Mouse (Mus musculus): ENCODE measurements at regions not wholly inside any gene's neighbourhood (a gene's known extent, or its start where the extent isn't known, plus 50 kb on each side); places are given as distances from the start of the nearest gene placed in this dataset.

GRCm38 (mm10) chr3:99749725-99750124, 135.5 kb upstream of the Spag17 start:
- WGBS: 84% methylated on average over 8 of the region's 8 CpGs
- H3K9me3 ChIP-seq (ENCODE audit: control insufficient read depth, low read length): no peaks in the 10 kb centered on the region
- DNase-seq (ENCODE audit: low spot score): no peak
- H3K36me3 ChIP-seq (ENCODE audit: control insufficient read depth, insufficient read depth, low read length): no peaks in the 10 kb centered on the region
- no peak overlapping the region for H3K4me3 ChIP-seq (ENCODE audit: low read depth, low read length)
- no peak overlapping the region for H3K27ac ChIP-seq (ENCODE audit: low read depth, low read length)
- H3K27me3 ChIP-seq (ENCODE audit: control insufficient read depth, insufficient read depth, low read length): no peaks in the 10 kb centered on the region
- no peak overlapping the region for H3K9ac ChIP-seq (ENCODE audit: low read depth, low read length)
- H3K4me2 ChIP-seq (replicated peaks; ENCODE audit: low read depth, low read length): no peak overlapping the region
- no peak for ATAC-seq (ENCODE audit: low FRiP score)
- no peaks in the 10 kb centered on the region for H3K4me1 ChIP-seq (replicated peaks; ENCODE audit: control insufficient read depth, insufficient read depth, low read length)

GRCm38 (mm10) chr3:99778526-99778925, 106.7 kb upstream of the Spag17 start:
- ATAC-seq (ENCODE audit: low FRiP score) (no peak), DNase-seq (ENCODE audit: low spot score) (no peak)
- H3K4me1 ChIP-seq (replicated peaks; ENCODE audit: control insufficient read depth, insufficient read depth, low read length): no peaks in the 10 kb centered on the region
- H3K4me3 ChIP-seq (ENCODE audit: low read depth, low read length): no peak overlapping the region
- 82% methylated on average over 6 of the region's 6 CpGs for WGBS
- H3K27ac ChIP-seq (ENCODE audit: low read depth, low read length): no peak overlapping the region
- no peak overlapping the region for H3K4me2 ChIP-seq (replicated peaks; ENCODE audit: low read depth, low read length)
- H3K9me3 ChIP-seq (ENCODE audit: control insufficient read depth, low read length): no peaks in the 10 kb centered on the region
- no peaks in the 10 kb centered on the region for H3K36me3 ChIP-seq (ENCODE audit: control insufficient read depth, insufficient read depth, low read length)
- no peaks in the 10 kb centered on the region for H3K27me3 ChIP-seq (ENCODE audit: control insufficient read depth, insufficient read depth, low read length)
- no peak overlapping the region for H3K9ac ChIP-seq (ENCODE audit: low read depth, low read length)

- H3K9me3 ChIP-seq (ENCODE audit: control insufficient read depth, low read length): no peaks in the 10 kb centered on the region
- H3K9ac ChIP-seq (ENCODE audit: low read depth, low read length): no peak overlapping the region
- WGBS: 64% methylated on average over 3 of the region's 3 CpGs
- H3K27ac ChIP-seq (ENCODE audit: low read depth, low read length): no peak overlapping the region
- no peak overlapping the region for H3K4me3 ChIP-seq (ENCODE audit: low read depth, low read length)
- no peaks in the 10 kb centered on the region for H3K36me3 ChIP-seq (ENCODE audit: control insufficient read depth, insufficient read depth, low read length)
- DNase-seq (ENCODE audit: low spot score): no peak
- H3K4me2 ChIP-seq (replicated peaks; ENCODE audit: low read depth, low read length): no peak overlapping the region
- no peak for ATAC-seq (ENCODE audit: low FRiP score)
- no peaks in the 10 kb centered on the region for H3K4me1 ChIP-seq (replicated peaks; ENCODE audit: control insufficient read depth, insufficient read depth, low read length)
- H3K27me3 ChIP-seq (ENCODE audit: control insufficient read depth, insufficient read depth, low read length): no peaks in the 10 kb centered on the region
Measured at GRCm38 (mm10) chr3:99785955-99786529, 99.2 kb upstream of the Spag17 start.

- 55% methylated on average over 6 of the region's 6 CpGs for WGBS
- Histone ChIP-seq H3K4me1 (replicated peaks; ENCODE audit: control insufficient read depth, insufficient read depth, low read length) (no peaks in the 10 kb centered on the region), H3K4me3 (ENCODE audit: low read depth, low read length) (no peak overlapping the region), H3K27me3 (ENCODE audit: control insufficient read depth, insufficient read depth, low read length) (no peaks in the 10 kb centered on the region), H3K27ac (ENCODE audit: low read depth, low read length) (no peak overlapping the region), H3K9me3 (ENCODE audit: control insufficient read depth, low read length) (no peaks in the 10 kb centered on the region), H3K36me3 (ENCODE audit: control insufficient read depth, insufficient read depth, low read length) (no peaks in the 10 kb centered on the region), H3K9ac (ENCODE audit: low read depth, low read length) (no peak overlapping the region), H3K4me2 (replicated peaks; ENCODE audit: low read depth, low read length) (no peak overlapping the region)
- ATAC-seq (ENCODE audit: low FRiP score) (no peak), DNase-seq (ENCODE audit: low spot score) (no peak)
Measured at GRCm38 (mm10) chr3:99791316-99791715, 93.9 kb upstream of the Spag17 start.

GRCm38 (mm10) chr3:99793622-99794021, 91.6 kb upstream of the Spag17 start:
- WGBS: 91% methylated on average over 3 of the region's 3 CpGs
- Histone ChIP-seq H3K4me2 (replicated peaks; ENCODE audit: low read depth, low read length) (no peak overlapping the region), H3K4me1 (replicated peaks; ENCODE audit: control insufficient read depth, insufficient read depth, low read length) (no peaks in the 10 kb centered on the region), H3K9ac (ENCODE audit: low read depth, low read length) (no peak overlapping the region), H3K4me3 (ENCODE audit: low read depth, low read length) (no peak overlapping the region), H3K9me3 (ENCODE audit: control insufficient read depth, low read length) (no peaks in the 10 kb centered on the region), H3K27ac (ENCODE audit: low read depth, low read length) (no peak overlapping the region), H3K36me3 (ENCODE audit: control insufficient read depth, insufficient read depth, low read length) (no peaks in the 10 kb centered on the region), H3K27me3 (ENCODE audit: control insufficient read depth, insufficient read depth, low read length) (no peaks in the 10 kb centered on the region)
- ATAC-seq (ENCODE audit: low FRiP score): no peak
- no peak for DNase-seq (ENCODE audit: low spot score)

- 88% methylated on average over 2 of the region's 2 CpGs for WGBS
- no peak overlapping the region for H3K27ac ChIP-seq (ENCODE audit: low read depth, low read length)
- no peak for ATAC-seq (ENCODE audit: low FRiP score)
- DNase-seq (ENCODE audit: low spot score): no peak
- no peak overlapping the region for H3K4me2 ChIP-seq (replicated peaks; ENCODE audit: low read depth, low read length)
- no peak overlapping the region for H3K9ac ChIP-seq (ENCODE audit: low read depth, low read length)
- H3K36me3 ChIP-seq (ENCODE audit: control insufficient read depth, insufficient read depth, low read length): no peaks in the 10 kb centered on the region
- no peaks in the 10 kb centered on the region for H3K9me3 ChIP-seq (ENCODE audit: control insufficient read depth, low read length)
- no peaks in the 10 kb centered on the region for H3K27me3 ChIP-seq (ENCODE audit: control insufficient read depth, insufficient read depth, low read length)
- H3K4me3 ChIP-seq (ENCODE audit: low read depth, low read length): no peak overlapping the region
- no peaks in the 10 kb centered on the region for H3K4me1 ChIP-seq (replicated peaks; ENCODE audit: control insufficient read depth, insufficient read depth, low read length)
Measured at GRCm38 (mm10) chr3:99795835-99796234, 89.4 kb upstream of the Spag17 start.

- 63% methylated on average over 2 of the region's 2 CpGs for WGBS
- ATAC-seq (ENCODE audit: low FRiP score) (no peak), DNase-seq (ENCODE audit: low spot score) (no peak)
- Histone ChIP-seq H3K4me3 (ENCODE audit: low read depth, low read length) (no peak overlapping the region), H3K4me1 (replicated peaks; ENCODE audit: control insufficient read depth, insufficient read depth, low read length) (no peaks in the 10 kb centered on the region), H3K36me3 (ENCODE audit: control insufficient read depth, insufficient read depth, low read length) (no peaks in the 10 kb centered on the region), H3K9ac (ENCODE audit: low read depth, low read length) (no peak overlapping the region), H3K9me3 (ENCODE audit: control insufficient read depth, low read length) (no peaks in the 10 kb centered on the region), H3K27ac (ENCODE audit: low read depth, low read length) (no peak overlapping the region), H3K4me2 (replicated peaks; ENCODE audit: low read depth, low read length) (no peak overlapping the region), H3K27me3 (ENCODE audit: control insufficient read depth, insufficient read depth, low read length) (no peaks in the 10 kb centered on the region)
Measured at GRCm38 (mm10) chr3:99797791-99798190, 87.4 kb upstream of the Spag17 start.

- H3K27me3 ChIP-seq (ENCODE audit: control insufficient read depth, insufficient read depth, low read length): no peaks in the 10 kb centered on the region
- no peaks in the 10 kb centered on the region for H3K9me3 ChIP-seq (ENCODE audit: control insufficient read depth, low read length)
- H3K4me1 ChIP-seq (replicated peaks; ENCODE audit: control insufficient read depth, insufficient read depth, low read length): no peaks in the 10 kb centered on the region
- H3K4me2 ChIP-seq (replicated peaks; ENCODE audit: low read depth, low read length): no peak overlapping the region
- no peak overlapping the region for H3K27ac ChIP-seq (ENCODE audit: low read depth, low read length)
- no peak overlapping the region for H3K9ac ChIP-seq (ENCODE audit: low read depth, low read length)
- no peak overlapping the region for H3K4me3 ChIP-seq (ENCODE audit: low read depth, low read length)
- 72% methylated on average over 4 of the region's 4 CpGs for WGBS
- ATAC-seq (ENCODE audit: low FRiP score) (no peak), DNase-seq (ENCODE audit: low spot score) (no peak)
- H3K36me3 ChIP-seq (ENCODE audit: control insufficient read depth, insufficient read depth, low read length): no peaks in the 10 kb centered on the region
Measured at GRCm38 (mm10) chr3:99810532-99810931, 74.7 kb upstream of the Spag17 start.

- no peaks in the 10 kb centered on the region for H3K4me1 ChIP-seq (replicated peaks; ENCODE audit: control insufficient read depth, insufficient read depth, low read length)
- no peak for DNase-seq (ENCODE audit: low spot score)
- H3K36me3 ChIP-seq (ENCODE audit: control insufficient read depth, insufficient read depth, low read length): no peaks in the 10 kb centered on the region
Measured at GRCm38 (mm10) chr3:99811276-99811675, 73.9 kb upstream of the Spag17 start.

More at GRCm38 (mm10) chr3:99811276-99811675, 73.9 kb upstream of the Spag17 start:
- Histone ChIP-seq H3K9ac (ENCODE audit: low read depth, low read length) (no peak overlapping the region), H3K27ac (ENCODE audit: low read depth, low read length) (no peak overlapping the region), H3K4me2 (replicated peaks; ENCODE audit: low read depth, low read length) (no peak overlapping the region), H3K9me3 (ENCODE audit: control insufficient read depth, low read length) (no peaks in the 10 kb centered on the region), H3K27me3 (ENCODE audit: control insufficient read depth, insufficient read depth, low read length) (no peaks in the 10 kb centered on the region), H3K4me3 (ENCODE audit: low read depth, low read length) (no peak overlapping the region)
- ATAC-seq (ENCODE audit: low FRiP score): no peak
- 76% methylated on average over 3 of the region's 3 CpGs for WGBS

Data from hindbrain, embryonic 11.5 days (tissue).